Comparison of ENCODE assay signal across 13 mouse cellular contexts in the genomic region with DNA sequence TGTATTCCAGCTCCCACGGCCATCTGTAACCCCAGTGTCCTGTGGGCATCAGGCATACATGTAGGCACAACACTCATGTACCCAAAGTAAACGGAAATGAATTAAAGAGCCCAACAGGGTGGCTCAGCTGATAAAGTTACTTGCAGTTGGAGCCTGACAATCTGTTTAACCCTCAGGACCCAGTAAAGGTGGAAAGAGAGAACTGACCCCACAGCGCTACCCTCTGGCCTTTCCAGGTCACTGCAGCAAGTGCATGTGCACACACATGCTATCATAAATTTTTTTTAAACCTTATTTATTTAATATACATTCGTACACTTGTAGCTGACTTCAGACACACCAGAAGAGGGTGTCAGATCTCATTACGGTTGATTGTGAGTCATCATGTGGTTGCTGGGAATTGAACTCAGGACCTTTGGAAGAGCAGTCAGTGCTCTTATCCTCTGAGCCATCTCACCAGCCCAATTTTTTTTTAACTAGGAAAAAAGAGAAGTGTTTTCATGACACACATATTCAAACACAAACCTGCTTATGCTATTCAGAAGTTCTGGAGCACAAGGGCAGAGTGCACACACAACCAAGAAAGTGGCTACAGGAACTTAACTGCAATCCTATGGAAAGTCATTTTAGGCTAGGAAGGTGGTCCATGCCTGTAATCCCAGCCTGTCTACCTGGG. TPM values are rescaled to one million over a fixed set of nuclear protein-coding genes. Genes with fewer than 3 reads are reported as not detected.
DNase-seq lines count a peak whose midpoint lies in the region; ATAC-seq and TF ChIP-seq lines count a peak whose summit lies in the region.
"Had no signal": no experiment of that assay in that cellular context is flagged by ENCODE, and none has a peak within 500 bp of the region (broad histone marks: within the 10 kb centered on the region; RNA-seq: fewer than 3 reads in every experiment).

No protein-coding gene starts in this region.

- 89% methylated on average over 5 of the region's 5 CpGs for WGBS in heart, adult 2 months
- 86% methylated on average over 5 of the region's 5 CpGs for WGBS in heart, embryonic 12.5 days
- 73% methylated on average over 5 of the region's 5 CpGs for WGBS in lung, embryonic 14.5 days

- intact Hi-C loops in heart, adult 2 months (cut with DNase I): loop anchor here (5.0 kb wide), 1 partner anchor 163 kb away; no protein-coding TSS in a partner anchor

- H3K9ac ChIP-seq in heart, adult 2 months (ENCODE audit: low read depth, low read length): no peak overlapping the region
- H3K9ac ChIP-seq in heart, embryonic 12.5 days: no peak overlapping the region
- no peak overlapping the region for H3K9ac ChIP-seq in lung, embryonic 14.5 days

- no peaks in the 10 kb centered on the region for H3K79me2 ChIP-seq in heart, adult 2 months (replicated peaks; ENCODE audit: control insufficient read depth, insufficient read depth, low read length)

- no peaks in the 10 kb centered on the region for H3K4me1 ChIP-seq in heart, adult 2 months (ENCODE audit: control insufficient read depth, insufficient read depth, low read length)
- peaks cover 6% of the 10 kb centered on the region; the same call in 1 of the 2 replicates for H3K4me1 ChIP-seq in heart, embryonic 12.5 days (replicated peaks)
- H3K4me1 ChIP-seq in lung, embryonic 14.5 days (ENCODE audit: insufficient read depth): no peaks in the 10 kb centered on the region
- H3K4me1 ChIP-seq: hindbrain, embryonic 10.5 days had no signal

- DNase-seq in heart, adult 2 months: no peak
- no peak for DNase-seq in lung, embryonic 14.5 days
- DNase-seq in lung, postnatal 36 days: no peak
- peak; percentile 44 for DNase-seq in R1 (ENCODE audit: low read depth, low spot score)
- DNase-seq in retina, embryonic 14.5 days (ENCODE audit: low spot score): peak; percentile 43
- no peak for DNase-seq in ovary, postnatal 36 days (ENCODE audit: low spot score)
- DNase-seq in urinary bladder, postnatal 36 days (ENCODE audit: low spot score in 2 of 2): no peak
- DNase-seq: cerebellum, adult 11-12 months; gastrocnemius, postnatal 25 days; lung, postnatal 14 days had no signal

- no peaks in the 10 kb centered on the region for H3K9me3 ChIP-seq in heart, embryonic 12.5 days (replicated peaks)
- H3K9me3 ChIP-seq in lung, embryonic 14.5 days (ENCODE audit: low read depth, low read length): no peaks in the 10 kb centered on the region
- H3K9me3 ChIP-seq: hindbrain, embryonic 10.5 days had no signal

- no peak overlapping the region for H3K4me2 ChIP-seq in heart, embryonic 12.5 days
- H3K4me2 ChIP-seq in lung, embryonic 14.5 days: no peak overlapping the region

- no peaks in the 10 kb centered on the region for H3K36me3 ChIP-seq in heart, adult 2 months (ENCODE audit: control insufficient read depth, insufficient read depth, low read length)
- peaks cover 93% of the 10 kb centered on the region for H3K36me3 ChIP-seq in heart, embryonic 12.5 days
- peaks cover 68% of the 10 kb centered on the region for H3K36me3 ChIP-seq in lung, embryonic 14.5 days (ENCODE audit: insufficient read depth)

- TF ChIP-seq CTCF in heart, adult 2 months (IDR thresholded peaks at IDR 0.05): peak; percentile 56
- TF ChIP-seq CTCF in lung, embryonic 14.5 days (IDR thresholded peaks at IDR 0.05; ENCODE audit: low read depth): peak; percentile 33

- no peak for TF ChIP-seq EP300 in heart, adult 2 months (IDR thresholded peaks at IDR 0.05; ENCODE audit: insufficient read depth, low read depth, low read length)

- no peak overlapping the region for H3K27ac ChIP-seq in heart, adult 2 months
- H3K27ac ChIP-seq in heart, embryonic 12.5 days (ENCODE audit: poor library complexity, severe bottlenecking): no peak overlapping the region
- no peak overlapping the region for H3K27ac ChIP-seq in lung, embryonic 14.5 days (ENCODE audit: low read depth)
- H3K27ac ChIP-seq: hindbrain, embryonic 10.5 days had no signal

- no peaks in the 10 kb centered on the region for H3K27me3 ChIP-seq in heart, adult 2 months (ENCODE audit: control insufficient read depth, insufficient read depth, low read length)
- no peaks in the 10 kb centered on the region for H3K27me3 ChIP-seq in heart, embryonic 12.5 days (replicated peaks)
- no peaks in the 10 kb centered on the region for H3K27me3 ChIP-seq in lung, embryonic 14.5 days (ENCODE audit: insufficient read depth, low read length)

- no peak overlapping the region for H3K4me3 ChIP-seq in heart, adult 2 months
- no peak overlapping the region for H3K4me3 ChIP-seq in heart, embryonic 12.5 days
- no peak overlapping the region for H3K4me3 ChIP-seq in lung, embryonic 14.5 days (ENCODE audit: low read depth, low read length)
- H3K4me3 ChIP-seq: erythroblast, embryonic 14.5 days; hindbrain, embryonic 10.5 days had no signal

- TF ChIP-seq POLR2A in heart, adult 2 months (IDR thresholded peaks at IDR 0.05; ENCODE audit: insufficient read depth, low read depth, low read length): no peak

- no peak for ATAC-seq in heart, embryonic 12.5 days (ENCODE audit: insufficient number of reproducible peaks, low FRiP score)
- no peak for ATAC-seq in lung, embryonic 14.5 days (ENCODE audit: insufficient read depth)

RNA-seq across cellular contexts. Expression of a gene that starts 42.7 kb away (rescaled TPM):
- total RNA-seq in heart, adult 2 months (2021): 10 to 100 TPM; 50.7 to 53.9 TPM
- polyA plus RNA-seq in heart, adult 2 months (2012; rRNA removed): 54.2 and 59.7 TPM in 2 replicates
- 35.8 and 38.1 TPM in 2 replicates for polyA plus RNA-seq in heart, embryonic 12.5 days (2016; fragmentation: Nextera tagmentation; extraction: Ambion mirVana)
- 52.9 and 56.9 TPM in 2 replicates for polyA plus RNA-seq in lung, embryonic 14.5 days (2014; fragmentation: Nextera tagmentation; extraction: Ambion mirVana)

Comparison
In these comparisons a context has a peak if more than half of its experiments do, and no peak if none do; other contexts are left out.
1. DNase-seq: peak in R1 (single experiment) and retina, embryonic 14.5 days (single experiment); none in heart, adult 2 months (0 of 2), lung, embryonic 14.5 days (single experiment), lung, postnatal 36 days (single experiment), ovary, postnatal 36 days (single experiment) and urinary bladder, postnatal 36 days (0 of 2).